Mouse (Mus musculus) heart, postnatal 10 days (tissue): ENCODE data around the gene Skap2. TPM values are rescaled to one million over a fixed set of nuclear protein-coding genes. Genes with fewer than 3 reads are reported as not detected.

Source experiments
- DNase-seq, 2 experiments: peaks; one replicate each; pipeline ENCODE4 v3.0.0; 2021
- intact Hi-C: fragments of 180-260 bp; cut with DNase I; formaldehyde crosslinking; loops from one replicate; pipeline ENCODE4 v1.15.1; 2025
- total RNA-seq, 2 experiments: library from RNA; stranded (reverse); gene quantifications; 2 replicates each; pipeline ENCODE4 v1.2.3; 2021

The Skap2 gene
- total RNA-seq, 2 experiments from 2014 or later = 11.8 to 13.3 TPM

DNA sequence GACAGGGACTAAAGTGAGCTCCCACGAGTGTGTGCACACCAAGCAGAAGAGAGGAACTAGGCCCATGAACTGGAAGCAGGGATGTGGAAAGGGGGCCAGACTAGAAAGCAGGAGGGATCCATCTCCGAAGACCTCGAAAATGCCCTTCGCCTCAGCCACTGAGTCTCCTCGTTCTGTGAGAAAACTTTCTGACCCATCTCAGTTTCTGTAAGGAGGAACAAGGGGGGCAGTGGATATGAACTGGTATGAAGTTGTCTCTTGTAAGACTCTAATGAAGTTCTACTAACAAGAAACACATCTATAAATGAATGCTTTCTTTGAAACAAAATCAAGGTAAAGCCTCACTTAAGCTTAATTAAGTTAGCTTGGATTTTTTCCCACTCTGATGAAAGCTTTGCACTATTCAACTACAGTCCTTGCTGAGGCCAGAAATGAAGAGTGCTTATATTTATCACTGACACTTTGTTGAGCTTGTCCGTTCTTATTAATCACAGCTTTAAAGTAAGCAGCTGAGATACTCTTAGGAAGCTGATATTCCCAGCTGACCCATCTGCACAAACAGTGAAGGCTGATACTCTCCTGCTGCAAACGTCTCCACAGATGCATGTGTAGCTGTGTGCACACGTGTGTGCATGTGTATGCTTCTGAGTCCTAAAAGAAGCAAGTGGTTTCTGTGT lies 113.9 kb downstream of the Skap2 start:
- intact Hi-C loops = no loop called here
- no peak for DNase-seq

DNA sequence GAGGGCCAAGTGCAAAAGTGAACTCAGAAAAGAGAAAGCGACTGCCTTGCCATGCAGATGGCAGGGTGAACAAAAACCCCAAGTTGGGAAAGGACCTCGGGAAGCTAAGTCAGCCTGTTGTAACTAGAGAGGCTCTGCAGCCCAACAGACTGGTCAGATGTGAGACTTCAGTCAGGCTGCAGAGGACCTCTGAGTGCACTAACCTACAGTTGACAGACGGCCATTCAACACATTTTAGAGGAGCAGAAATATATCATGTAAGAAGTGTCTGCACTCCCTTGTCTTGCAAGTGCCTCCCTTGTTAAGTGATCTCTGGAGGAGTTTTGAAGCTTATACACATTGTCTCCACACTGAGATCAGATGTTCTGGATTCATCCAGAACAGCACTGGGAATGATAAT lies 116.6 kb downstream of the Skap2 start:
- intact Hi-C loops = no loop called here
- no peak for DNase-seq

DNA sequence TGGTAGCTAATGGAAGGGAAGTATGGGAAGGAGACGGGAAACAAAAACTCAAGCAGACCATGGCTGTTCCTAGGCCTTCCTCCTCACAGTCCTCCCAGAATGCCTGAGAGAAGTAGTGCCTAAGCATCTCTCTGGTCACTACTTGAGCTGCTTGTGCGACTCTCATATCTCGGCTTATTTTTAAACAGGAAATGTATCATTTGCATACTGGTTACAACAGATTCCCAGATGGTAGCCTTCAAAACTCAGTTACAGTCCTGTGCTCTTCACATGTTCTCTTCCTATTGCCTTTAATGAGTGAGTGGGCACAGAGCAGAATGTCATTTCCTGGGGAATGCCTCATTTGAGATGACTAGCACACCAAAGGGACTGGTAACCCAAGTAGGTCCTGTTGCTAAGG lies 117.6 kb downstream of the Skap2 start:
- intact Hi-C loops = no loop called here
- no peak for DNase-seq

DNA sequence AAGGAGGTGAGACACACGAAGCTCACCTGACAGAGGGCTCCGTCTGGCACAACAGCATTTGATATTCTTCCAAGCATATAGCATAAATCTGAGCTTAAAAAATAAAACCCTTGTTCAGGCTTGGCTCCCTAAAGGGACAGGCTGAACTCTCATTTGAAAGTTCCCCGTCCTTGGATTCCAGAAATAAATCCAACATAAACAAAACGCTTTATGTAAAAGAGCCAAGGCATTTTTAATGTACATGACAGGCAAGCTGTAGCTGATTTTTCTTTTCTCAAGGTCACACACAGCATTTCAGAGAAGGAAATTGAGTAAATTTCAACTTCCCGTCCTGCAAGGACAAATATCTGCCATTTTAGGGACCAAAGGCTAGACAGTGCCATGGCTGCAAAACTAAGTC lies 122.0 kb downstream of the Skap2 start:
- DNase-seq = no peak
- intact Hi-C loops = no loop called here

GRCm38 (mm10) chr6:51889824-51890223 lies 122.5 kb downstream of the Skap2 start:
- intact Hi-C loops = no loop called here
- DNase-seq = no peak

- intact Hi-C loops = loop anchor here (2.0 kb wide), 1 partner anchor 20 kb away; no protein-coding TSS in a partner anchor
- peak in 1 of 2 experiments; percentile 22 for DNase-seq
Observed at GRCm38 (mm10) chr6:51886902-51887431, 125.4 kb downstream of the Skap2 start.

- intact Hi-C loops = no loop called here
- DNase-seq = no peak
Observed at GRCm38 (mm10) chr6:51882880-51883274, 129.5 kb downstream of the Skap2 start.

DNA sequence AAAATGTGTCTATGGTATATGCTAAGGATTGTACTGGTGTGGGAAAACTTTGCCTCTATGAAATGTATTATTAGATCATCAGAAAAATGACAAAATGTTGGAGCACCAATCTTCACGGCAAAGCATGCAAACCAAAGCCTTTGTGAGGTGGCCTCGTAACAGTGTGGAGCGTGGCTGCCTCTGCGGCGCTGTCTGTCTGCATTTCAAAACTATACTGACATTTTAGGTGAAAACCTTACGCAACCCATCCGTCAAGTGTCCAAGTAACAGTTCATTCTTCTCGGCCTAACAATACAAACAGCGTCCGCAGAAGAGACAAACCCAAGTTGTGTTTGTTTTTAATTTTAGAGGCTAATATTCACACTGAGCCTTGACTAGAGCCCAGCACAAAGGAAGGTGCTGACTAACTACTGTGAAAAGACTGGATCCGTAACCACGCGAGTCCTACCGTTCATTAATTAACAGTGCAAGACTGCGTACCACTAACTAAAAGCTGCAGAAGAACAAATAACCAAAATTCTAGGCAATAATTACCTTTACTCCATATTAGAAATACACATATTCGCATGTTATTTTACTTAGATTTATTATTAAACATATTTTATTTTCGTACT lies 130.0 kb downstream of the Skap2 start:
- intact Hi-C loops = no loop called here

GRCm38 (mm10) chr6:51881181-51881968 lies 131.0 kb downstream of the Skap2 start:
- DNase-seq = peak; percentile 40 to 47
- intact Hi-C loops = no loop called here

More for the DNA sequence above, 130.0 kb downstream of the Skap2 start:
- no peak for DNase-seq

GRCm38 (mm10) chr6:51880778-51881177 lies 131.6 kb downstream of the Skap2 start:
- intact Hi-C loops = no loop called here
- no peak for DNase-seq

GRCm38 (mm10) chr6:51878551-51878950 lies 133.8 kb downstream of the Skap2 start:
- no peak for DNase-seq
- intact Hi-C loops = loop anchor here (10.0 kb wide), 1 partner anchor 206 kb away; no protein-coding TSS in a partner anchor

DNA sequence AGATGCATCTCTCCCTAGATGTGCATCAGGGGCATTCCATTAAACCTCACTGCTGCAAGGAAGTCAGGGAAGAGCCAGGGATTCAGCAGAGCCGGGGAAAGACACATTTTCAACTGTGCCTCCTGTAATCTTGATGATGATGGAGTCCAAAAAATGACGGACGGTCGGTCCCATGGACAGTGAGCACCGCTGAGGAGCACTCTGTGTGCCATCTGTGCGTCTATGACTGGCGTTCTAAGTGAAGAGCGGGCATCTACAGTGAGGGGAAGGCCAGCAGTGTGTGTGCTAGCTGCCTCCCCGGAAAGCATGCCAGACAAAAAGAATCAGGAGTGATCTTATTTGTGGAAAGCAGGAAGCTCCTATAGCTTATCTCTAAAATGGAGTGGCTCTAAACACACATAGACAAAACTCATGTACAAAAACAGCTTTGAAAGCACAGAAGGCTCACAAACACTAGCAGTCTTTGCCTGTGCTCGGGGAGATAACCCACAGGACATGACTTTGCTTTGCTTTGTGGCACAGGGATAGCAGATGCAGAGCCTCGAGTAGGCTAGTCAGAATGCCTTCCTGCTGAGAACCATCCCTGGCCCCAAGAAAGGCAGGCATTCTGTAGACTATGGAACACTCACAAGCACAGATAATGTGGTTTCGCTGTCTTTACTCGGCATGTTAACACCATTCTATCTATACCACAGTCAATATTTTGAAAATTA lies 135.4 kb downstream of the Skap2 start:
- intact Hi-C loops = loop anchor here (2.0 to 10.0 kb wide), 2 partner anchors 126 to 208 kb away; no protein-coding TSS in a partner anchor
- no peak for DNase-seq

DNA sequence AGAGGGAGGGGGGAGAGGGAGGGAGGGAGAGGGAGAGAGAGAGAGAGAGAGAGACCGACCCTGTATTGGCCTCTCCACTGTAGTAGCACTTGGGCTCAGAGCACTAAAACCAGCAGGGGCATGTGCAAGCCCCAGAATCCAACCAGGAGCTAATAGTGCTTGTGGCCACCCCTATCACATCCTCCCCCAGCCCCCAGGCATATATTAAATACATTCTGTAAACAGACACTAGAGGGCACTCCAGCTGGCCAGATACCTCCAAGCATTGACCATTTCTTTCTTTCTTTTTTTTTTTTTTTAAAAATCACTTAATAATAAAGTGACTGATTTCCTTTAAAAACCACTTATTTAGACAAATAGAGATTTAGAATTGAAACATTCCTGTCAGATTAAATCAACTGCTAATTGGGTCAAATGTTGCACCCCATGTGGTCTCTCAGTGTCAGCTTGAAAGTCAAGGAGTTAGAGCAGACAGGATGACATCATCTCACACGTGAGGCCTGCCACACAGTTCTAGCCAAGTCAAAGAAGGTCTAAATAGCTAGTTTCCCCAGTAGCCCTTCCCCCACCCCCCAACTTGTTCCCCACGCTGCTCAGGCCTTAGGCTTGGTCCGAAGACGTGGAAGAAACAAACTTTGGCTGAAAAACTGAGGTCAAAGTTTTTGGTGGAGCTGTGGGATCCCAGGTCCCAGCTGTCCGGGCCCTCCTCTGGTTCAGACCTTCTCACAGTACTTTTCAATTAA lies 136.3 kb downstream of the Skap2 start:
- peak in 1 of 2 experiments; percentile 53 for DNase-seq
- intact Hi-C loops = loop anchor here (2.0 to 10.0 kb wide), 2 partner anchors 127 to 209 kb away; no protein-coding TSS in a partner anchor

- intact Hi-C loops = loop anchor here (5.0 to 10.0 kb wide), 2 partner anchors 211 to 348 kb away; partner anchors contain the start of gene Hoxa7
- no peak for DNase-seq
Observed at GRCm38 (mm10) chr6:51874035-51874434, 138.3 kb downstream of the Skap2 start.

GRCm38 (mm10) chr6:51871135-51871534 lies 141.2 kb downstream of the Skap2 start:
- no peak for DNase-seq
- intact Hi-C loops = loop anchor here (2.0 to 10.0 kb wide), 4 partner anchors 124 to 351 kb away; partner anchors contain the start of gene Hoxa7

DNA sequence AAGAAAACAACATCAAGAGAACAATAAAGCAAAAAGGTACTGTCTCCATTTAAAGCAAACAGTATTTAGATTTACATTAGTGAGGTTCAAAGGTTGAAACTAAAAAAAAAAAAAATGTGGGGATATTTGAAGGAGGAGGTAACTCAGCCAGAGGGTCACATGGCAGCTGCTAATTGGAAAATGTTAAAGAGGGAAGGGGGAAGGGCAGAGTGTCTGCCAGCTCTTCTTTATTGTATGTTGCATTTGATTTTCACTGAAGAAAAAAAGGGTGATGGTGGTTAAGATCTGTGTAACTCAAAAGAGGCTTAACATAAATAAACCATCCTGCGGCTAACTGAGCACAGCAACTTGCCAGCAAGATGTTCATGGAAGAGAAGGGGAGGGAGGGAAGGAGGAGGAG lies 142.1 kb downstream of the Skap2 start:
- intact Hi-C loops = loop anchor here (2.0 to 10.0 kb wide), 4 partner anchors 125 to 352 kb away; partner anchors contain the start of gene Hoxa7

GRCm38 (mm10) chr6:51866596-51866995 lies 145.8 kb downstream of the Skap2 start:
- intact Hi-C loops = loop anchor here (5.0 kb wide), 1 partner anchor 674 kb away; no protein-coding TSS in a partner anchor
- no peak for DNase-seq

More for the DNA sequence above, 142.1 kb downstream of the Skap2 start:
- DNase-seq = no peak

- intact Hi-C loops = no loop called here
Observed at GRCm38 (mm10) chr6:51863508-51863907, 148.8 kb downstream of the Skap2 start.

GRCm38 (mm10) chr6:51860300-51860699 lies 152.0 kb downstream of the Skap2 start:
- no peak for DNase-seq
- intact Hi-C loops = no loop called here

More at GRCm38 (mm10) chr6:51863508-51863907, 148.8 kb downstream of the Skap2 start:
- DNase-seq = no peak
